Mouse (Mus musculus) embryonic fibroblast, embryonic 13.5 days (primary cell): ENCODE results near the gene Sh2b3.

Source experiments
- CTCF ChIP-seq: IDR thresholded peaks from 2 replicates; pipeline ENCODE4 v1.5.1; 2011; ENCODE audit warnings: mild to moderate bottlenecking, control low read depth, low read length, moderate library complexity, borderline replicate concordance; ENCODE audit not compliant: insufficient read depth
- POLR2A ChIP-seq: IDR thresholded peaks from 2 replicates; pipeline ENCODE4 v1.6.1; 2011; ENCODE audit warnings: low read depth, mild to moderate bottlenecking, control low read depth, low read length, moderate library complexity

DNA sequence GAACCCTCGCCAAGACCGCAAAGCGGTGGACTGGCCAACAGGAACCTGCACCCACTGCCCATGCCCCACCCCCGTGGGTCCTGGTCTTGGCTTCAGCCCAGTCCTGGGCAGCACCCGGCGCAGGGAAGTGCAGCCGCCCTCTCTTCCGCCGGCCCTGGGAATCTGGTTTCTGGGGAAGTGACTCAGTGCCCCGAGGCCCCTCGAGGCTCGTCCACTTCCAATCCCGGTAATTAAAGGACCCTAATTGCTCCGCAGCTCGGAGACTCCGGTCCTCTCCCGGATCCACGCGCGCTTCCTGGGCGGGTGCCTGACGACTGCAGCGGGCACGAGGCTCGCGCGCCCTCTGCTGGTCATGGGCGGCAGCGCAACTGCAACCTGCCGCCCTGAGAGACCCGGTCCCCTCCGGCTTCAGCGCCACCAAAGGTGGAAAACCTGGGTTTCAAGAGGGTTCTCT is 5.2 kb upstream of the Sh2b3 start:
- TF ChIP-seq CTCF (peak; percentile 93), POLR2A (no peak)
